Mouse (Mus musculus) heart, postnatal 0 days (tissue): Measurements from ENCODE around the gene Arsb.

Experiments used
- CTCF ChIP-seq: IDR thresholded peaks from 2 replicates; pipeline ENCODE4 v1.5.1; 2016; ENCODE audit warnings: antibody characterized with exemption, control low read depth, low read depth
- EP300 ChIP-seq: IDR thresholded peaks from 2 replicates; pipeline ENCODE4 v1.6.1; 2016; ENCODE audit warnings: antibody characterized with exemption, low read depth

DNA sequence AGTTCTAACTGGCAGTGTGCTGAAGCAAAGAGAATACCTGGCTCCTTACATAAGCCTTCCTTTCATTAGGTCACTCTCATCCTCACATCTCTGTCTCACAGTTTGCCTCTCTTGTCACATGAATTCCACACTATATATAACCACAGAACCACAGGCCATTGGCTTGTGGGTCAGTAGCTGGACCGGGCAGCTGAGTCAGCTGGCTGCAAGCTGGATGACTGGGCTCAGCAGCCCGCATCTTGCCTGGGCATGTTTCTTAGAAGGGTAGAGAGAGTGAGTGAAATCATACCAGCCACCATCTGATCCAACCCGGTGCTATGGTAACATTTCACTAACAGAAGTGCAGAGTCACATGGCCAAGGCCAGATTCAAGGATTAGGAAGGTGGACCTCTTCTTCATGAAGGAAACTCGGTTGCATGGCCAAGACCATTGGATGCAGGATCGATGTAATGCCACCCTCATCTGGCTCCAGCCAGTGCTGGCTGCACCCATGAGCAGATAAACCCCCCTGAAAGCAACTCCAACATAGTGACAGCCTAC is 221.0 kb downstream of the Arsb start:
- TF ChIP-seq CTCF, result no peak
- TF ChIP-seq EP300, result 0 out of 2 replicates have a peak, but pooled peaks have one; percentile 12
